Mouse (Mus musculus) hindbrain, postnatal 0 days (tissue): Measurements from ENCODE around the gene Eml6. TPM values are rescaled to one million over a fixed set of nuclear protein-coding genes. Genes with fewer than 3 reads are reported as not detected.

Experiments used
- ATAC-seq: fragments of 200-750 bp; cut with Nextera tagmentation; 2 replicates; pipeline ENCODE4 v1.8.0; 2017; ENCODE audit warnings: mild to moderate bottlenecking, moderate TSS enrichment, moderate library complexity
- DNase-seq: peaks from one replicate; pipeline ENCODE4 v3.0.0-alpha.2; 2015; ENCODE audit warnings: low spot score
- H3K27ac ChIP-seq: fragments of 300-500 bp; sonication (generic); 2 replicates; pipeline ENCODE4 v1.5.1; 2014; ENCODE audit warnings: mild to moderate bottlenecking
- H3K27me3 ChIP-seq: fragments of 300-500 bp; sonication (generic); 2 replicates; pipeline ENCODE4 v1.6.1; 2014; ENCODE audit warnings: low read length, mixed read lengths; ENCODE audit not compliant: insufficient read depth
- H3K36me3 ChIP-seq: fragments of 300-500 bp; sonication (generic); 2 replicates; pipeline ENCODE4 v1.6.1; 2014; ENCODE audit warnings: low read length, mixed read lengths; ENCODE audit not compliant: insufficient read depth
- H3K4me1 ChIP-seq: fragments of 300-500 bp; sonication (generic); 2 replicates; pipeline ENCODE4 v1.6.1; 2014; ENCODE audit warnings: antibody characterized with exemption, low read length, mixed read lengths; ENCODE audit not compliant: insufficient read depth
- H3K4me2 ChIP-seq: fragments of 300-500 bp; sonication (generic); 2 replicates; pipeline ENCODE4 v1.6.1; 2014; ENCODE audit warnings: low read depth, mild to moderate bottlenecking, low read length, moderate library complexity, mixed read lengths
- H3K4me3 ChIP-seq: fragments of 300-500 bp; sonication (generic); 2 replicates; pipeline ENCODE4 v1.5.1; 2014; ENCODE audit warnings: low read length
- H3K9ac ChIP-seq: fragments of 300-500 bp; sonication (generic); replicated peaks from 2 replicates; pipeline ENCODE4 v1.6.1; 2014; ENCODE audit warnings: mild to moderate bottlenecking, low read length, moderate library complexity, mixed read lengths
- H3K9me3 ChIP-seq: fragments of 300-500 bp; sonication (generic); 2 replicates; pipeline ENCODE4 v1.6.1; 2016; ENCODE audit warnings: low read length, mixed read lengths
- CTCF ChIP-seq: IDR thresholded peaks from 2 replicates; pipeline ENCODE4 v1.5.1; 2016; ENCODE audit warnings: antibody characterized with exemption, control low read depth, low read depth
- WGBS: fragments of 180-500 bp; shearing (Covaris S2); extraction: QIAGEN DNeasy Blood & Tissue Kit; methylation state at CpG from one replicate; pipeline ENCODE4 v1.1.7; 2014; 5-methylcytosine and 5-hydroxymethylcytosine counted together
- polyA plus RNA-seq: library from polyadenylated mRNA; unstranded; fragments of >200 nt; fragmentation: Nextera tagmentation; extraction: Ambion mirVana; gene quantifications from 2 replicates; pipeline ENCODE4 v1.2.1, GENCODE M21; 2015
- total RNA-seq: library from RNA; depleted of rRNA; stranded (reverse); fragments of >200 nt; gene quantifications from 2 replicates; pipeline ENCODE4 v1.2.3, GENCODE M21; 2014

Eml6 gene
- total and polyA plus RNA-seq, 2 experiments from 2014 or later, result 4.3 to 17.9 TPM

GRCm38 (mm10) chr11:29959366-29959765 lies 66.5 kb downstream of the Eml6 start:
- Histone ChIP-seq H3K36me3 (no peaks in the 10 kb centered on the region), H3K4me2 (no peak overlapping the region), H3K27me3 (no peaks in the 10 kb centered on the region), H3K4me3 (no peak overlapping the region), H3K4me1 (no peaks in the 10 kb centered on the region), H3K9me3 (no peaks in the 10 kb centered on the region), H3K27ac (no peak overlapping the region), H3K9ac (no peak overlapping the region)
- DNase-seq, result no peak
- no peak for TF ChIP-seq CTCF
- ATAC-seq, result no peak
- WGBS, result 92% methylated on average over 5 of the region's 5 CpGs

DNA sequence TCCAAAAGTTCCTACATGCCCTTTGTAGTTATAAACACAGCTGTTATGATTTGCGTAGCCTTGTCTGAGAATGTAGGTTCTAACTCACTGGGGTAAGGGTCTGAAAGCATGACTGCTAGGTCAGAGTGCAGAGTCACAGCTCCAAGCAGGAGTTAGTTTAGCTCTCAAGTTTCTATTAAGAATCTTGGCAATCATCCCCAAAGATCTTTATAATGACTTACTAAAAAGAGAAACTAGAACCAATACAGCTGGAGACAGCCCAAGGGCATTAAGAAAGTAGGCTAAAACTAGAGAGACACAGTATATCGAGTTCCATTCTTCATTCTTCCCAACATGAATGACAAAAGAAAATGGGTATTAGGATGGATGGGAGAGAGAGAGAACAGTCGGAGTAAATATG lies 81.2 kb downstream of the Eml6 start:
- DNase-seq (peak; percentile 8), ATAC-seq (no peak)
- Histone ChIP-seq H3K9ac (no peak overlapping the region), H3K4me1 (no peaks in the 10 kb centered on the region), H3K4me3 (no peak overlapping the region), H3K27me3 (no peaks in the 10 kb centered on the region), H3K9me3 (no peaks in the 10 kb centered on the region), H3K4me2 (no peak overlapping the region), H3K36me3 (no peaks in the 10 kb centered on the region), H3K27ac (no peak overlapping the region)
- TF ChIP-seq CTCF, result no peak
- 83% methylated on average over 3 of the region's 3 CpGs for WGBS

- Histone ChIP-seq H3K27me3 (no peaks in the 10 kb centered on the region), H3K36me3 (no peaks in the 10 kb centered on the region), H3K9ac (no peak overlapping the region), H3K4me1 (no peaks in the 10 kb centered on the region), H3K27ac (no peak overlapping the region), H3K4me3 (no peak overlapping the region), H3K9me3 (no peaks in the 10 kb centered on the region), H3K4me2 (no peak overlapping the region)
- peak; percentile 43; the same call in 1 of the 2 replicates for ATAC-seq
- DNase-seq, result peak; percentile 34
- no peak for TF ChIP-seq CTCF
- 54% methylated on average over 2 of the region's 2 CpGs for WGBS
Observed at GRCm38 (mm10) chr11:29924332-29924731, 101.5 kb downstream of the Eml6 start.

DNA sequence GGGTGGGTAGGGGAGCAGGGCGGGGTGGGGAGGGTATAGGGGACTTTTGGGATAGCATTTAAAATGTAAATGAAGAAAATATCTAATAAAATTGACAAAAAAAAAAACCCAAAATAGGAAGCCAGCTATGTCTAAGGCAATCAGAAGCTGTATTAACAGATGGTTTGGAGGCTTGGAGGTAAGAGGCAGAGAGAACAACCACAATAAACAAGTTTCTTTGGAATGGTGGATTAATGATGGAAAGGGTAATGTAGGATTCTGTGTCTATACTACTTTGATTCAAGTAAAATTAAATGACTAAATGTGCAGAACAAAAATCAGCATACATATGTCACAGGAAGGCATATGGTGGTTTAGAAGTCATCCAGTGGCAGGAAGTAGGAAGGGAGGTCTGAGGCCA lies 102.0 kb downstream of the Eml6 start:
- H3K27me3 ChIP-seq, result no peaks in the 10 kb centered on the region
- 89% methylated on average over 1 of the region's 1 CpGs for WGBS
- H3K4me3 ChIP-seq, result no peak overlapping the region
- TF ChIP-seq CTCF, result no peak
- no peak overlapping the region for H3K9ac ChIP-seq
- DNase-seq (no peak), ATAC-seq (no peak)
- no peaks in the 10 kb centered on the region for H3K36me3 ChIP-seq
- H3K27ac ChIP-seq, result no peak overlapping the region
- no peaks in the 10 kb centered on the region for H3K9me3 ChIP-seq
- H3K4me2 ChIP-seq, result no peak overlapping the region
- no peaks in the 10 kb centered on the region for H3K4me1 ChIP-seq

- H3K27ac ChIP-seq, result no peak overlapping the region
- no peak overlapping the region for H3K4me3 ChIP-seq
- TF ChIP-seq CTCF, result no peak
- DNase-seq (no peak), ATAC-seq (no peak)
- H3K9ac ChIP-seq, result no peak overlapping the region
- H3K4me1 ChIP-seq, result no peaks in the 10 kb centered on the region
- 90% methylated on average over 4 of the region's 4 CpGs for WGBS
- H3K27me3 ChIP-seq, result no peaks in the 10 kb centered on the region
- no peaks in the 10 kb centered on the region for H3K36me3 ChIP-seq
- no peak overlapping the region for H3K4me2 ChIP-seq
- H3K9me3 ChIP-seq, result no peaks in the 10 kb centered on the region
Observed at GRCm38 (mm10) chr11:29913180-29913579, 112.7 kb downstream of the Eml6 start.

- no peak overlapping the region for H3K4me2 ChIP-seq
- peak; percentile 74 for ATAC-seq
Observed at GRCm38 (mm10) chr11:29909330-29909729, 116.5 kb downstream of the Eml6 start.

GRCm38 (mm10) chr11:29885160-29885559 lies 140.7 kb downstream of the Eml6 start:
- no peaks in the 10 kb centered on the region for H3K36me3 ChIP-seq
- TF ChIP-seq CTCF, result peak; percentile 83
- WGBS, result 5% methylated on average over 1 of the region's 1 CpGs
- H3K4me3 ChIP-seq, result no peak overlapping the region
- DNase-seq, result peak; percentile 85
- H3K27ac ChIP-seq, result no peak overlapping the region
- H3K4me2 ChIP-seq, result no peak overlapping the region
- no peaks in the 10 kb centered on the region for H3K4me1 ChIP-seq
- no peak overlapping the region for H3K9ac ChIP-seq
- no peaks in the 10 kb centered on the region for H3K9me3 ChIP-seq
- ATAC-seq, result peak; percentile 72
- H3K27me3 ChIP-seq, result no peaks in the 10 kb centered on the region

More at GRCm38 (mm10) chr11:29909330-29909729, 116.5 kb downstream of the Eml6 start:
- Histone ChIP-seq H3K27me3 (no peaks in the 10 kb centered on the region), H3K4me1 (no peaks in the 10 kb centered on the region), H3K36me3 (no peaks in the 10 kb centered on the region), H3K9me3 (no peaks in the 10 kb centered on the region), H3K27ac (no peak overlapping the region), H3K9ac (no peak overlapping the region), H3K4me3 (no peak overlapping the region)
- DNase-seq, result peak; percentile 23
- TF ChIP-seq CTCF, result no peak
